In the genomic region with DNA sequence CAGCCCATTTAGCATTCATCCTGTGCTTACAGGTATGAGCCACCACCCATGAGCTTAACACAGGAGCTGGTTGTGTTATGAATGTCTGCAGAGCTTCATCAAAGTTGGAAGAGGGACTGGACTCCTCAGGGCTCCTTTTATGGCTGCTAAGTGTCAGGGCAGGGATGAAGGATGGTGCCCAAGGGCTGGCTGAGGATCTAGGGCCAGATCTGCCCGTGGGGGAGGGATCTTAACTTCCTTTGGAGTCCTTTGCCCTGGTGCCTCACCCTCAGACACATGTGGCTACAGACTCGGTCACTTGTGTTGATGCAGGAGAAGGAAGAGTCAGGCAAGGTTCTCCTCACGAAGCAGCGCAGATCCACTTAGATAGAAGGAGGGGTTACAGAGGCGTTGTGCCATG, we compare ENCODE assay signal across 9 mouse cellular contexts. TPM values are rescaled to one million over a fixed set of nuclear protein-coding genes. Genes with fewer than 3 reads are reported as not detected.
DNase-seq lines count a peak whose midpoint lies in the region; ATAC-seq and TF ChIP-seq lines count a peak whose summit lies in the region.
"Had no signal": no experiment of that assay in that cellular context is flagged by ENCODE, and none has a peak within 500 bp of the region (broad histone marks: within the 10 kb centered on the region; RNA-seq: fewer than 3 reads in every experiment).

No protein-coding gene starts in this region.

- no peak for ATAC-seq in forebrain, embryonic 12.5 days (ENCODE audit: low FRiP score)
- ATAC-seq in forebrain, postnatal 0 days = no peak
- no peak for ATAC-seq in lung, embryonic 15.5 days (ENCODE audit: borderline replicate concordance, extremely low read depth, low FRiP score, low TSS enrichment)
- no peak for ATAC-seq in intestine, embryonic 15.5 days
- ATAC-seq in stomach, embryonic 14.5 days (ENCODE audit: insufficient number of reproducible peaks, insufficient read depth, low FRiP score, low read depth) = no peak

- WGBS in forebrain, embryonic 12.5 days = 44% methylated on average over 5 of the region's 5 CpGs
- 57% methylated on average over 5 of the region's 5 CpGs for WGBS in forebrain, postnatal 0 days
- 54% methylated on average over 5 of the region's 5 CpGs for WGBS in lung, embryonic 15.5 days
- 47% methylated on average over 5 of the region's 5 CpGs for WGBS in intestine, embryonic 15.5 days
- 34% methylated on average over 5 of the region's 5 CpGs for WGBS in stomach, embryonic 14.5 days

- no peaks in the 10 kb centered on the region; the same call in 1 of the 2 replicates for H3K27me3 ChIP-seq in forebrain, embryonic 12.5 days
- H3K27me3 ChIP-seq in forebrain, postnatal 0 days (ENCODE audit: insufficient read depth, low read length) = no peaks in the 10 kb centered on the region
- H3K27me3 ChIP-seq in lung, embryonic 15.5 days = no peaks in the 10 kb centered on the region
- H3K27me3 ChIP-seq in intestine, embryonic 15.5 days (replicated peaks) = no peaks in the 10 kb centered on the region
- no peaks in the 10 kb centered on the region for H3K27me3 ChIP-seq in stomach, embryonic 14.5 days (ENCODE audit: control insufficient read depth, insufficient read depth, low read length)

- peak overlapping the region; percentile 80 for H3K4me2 ChIP-seq in forebrain, embryonic 12.5 days
- no peak overlapping the region for H3K4me2 ChIP-seq in forebrain, postnatal 0 days (ENCODE audit: low read depth)
- H3K4me2 ChIP-seq in lung, embryonic 15.5 days = no peak overlapping the region
- no peak overlapping the region; the same call in 1 of the 2 replicates for H3K4me2 ChIP-seq in intestine, embryonic 15.5 days (replicated peaks)
- no peak overlapping the region for H3K4me2 ChIP-seq in stomach, embryonic 14.5 days (replicated peaks; ENCODE audit: low read depth, low read length)

- peak overlapping the region; percentile 92 for H3K27ac ChIP-seq in forebrain, embryonic 12.5 days
- no peak overlapping the region; the same call in 1 of the 2 replicates for H3K27ac ChIP-seq in forebrain, postnatal 0 days (ENCODE audit: low read depth, low read length)
- peak overlapping the region; percentile 91 for H3K27ac ChIP-seq in lung, embryonic 15.5 days
- H3K27ac ChIP-seq in intestine, embryonic 15.5 days = peak overlapping the region; percentile 90
- peak overlapping the region; percentile 91 for H3K27ac ChIP-seq in stomach, embryonic 14.5 days (ENCODE audit: low read length)
- H3K27ac ChIP-seq: liver, embryonic 14.5 days had no signal

- 0 out of 2 replicates have a peak overlapping the region, but pooled peaks have one; percentile 2 for H3K9ac ChIP-seq in forebrain, embryonic 12.5 days
- no peak overlapping the region for H3K9ac ChIP-seq in forebrain, postnatal 0 days
- H3K9ac ChIP-seq in lung, embryonic 15.5 days = no peak overlapping the region
- no peak overlapping the region for H3K9ac ChIP-seq in intestine, embryonic 15.5 days
- H3K9ac ChIP-seq in stomach, embryonic 14.5 days (replicated peaks; ENCODE audit: low read depth, low read length) = no peak overlapping the region

- no peak for TF ChIP-seq CTCF in forebrain, postnatal 0 days (IDR thresholded peaks at IDR 0.05; ENCODE audit: low read depth)

- H3K4me3 ChIP-seq in forebrain, embryonic 12.5 days (replicated peaks) = no peak overlapping the region
- no peak overlapping the region for H3K4me3 ChIP-seq in forebrain, postnatal 0 days (ENCODE audit: low read depth, low read length)
- H3K4me3 ChIP-seq in lung, embryonic 15.5 days = no peak overlapping the region
- H3K4me3 ChIP-seq in intestine, embryonic 15.5 days (replicated peaks) = no peak overlapping the region
- no peak overlapping the region for H3K4me3 ChIP-seq in stomach, embryonic 14.5 days (ENCODE audit: low read depth, low read length)

- H3K9me3 ChIP-seq in forebrain, embryonic 12.5 days = no peaks in the 10 kb centered on the region
- H3K9me3 ChIP-seq in forebrain, postnatal 0 days (ENCODE audit: low read length) = no peaks in the 10 kb centered on the region
- no peaks in the 10 kb centered on the region for H3K9me3 ChIP-seq in lung, embryonic 15.5 days
- H3K9me3 ChIP-seq in intestine, embryonic 15.5 days = no peaks in the 10 kb centered on the region
- no peaks in the 10 kb centered on the region for H3K9me3 ChIP-seq in stomach, embryonic 14.5 days (ENCODE audit: control insufficient read depth, low read depth, low read length)

- DNase-seq in forebrain, postnatal 0 days = no peak
- no peak for DNase-seq in lung, postnatal 25 days (ENCODE audit: low spot score)
- no peak for DNase-seq in urinary bladder, postnatal 4 days (ENCODE audit: low spot score in 2 of 2)
- DNase-seq in left cerebral cortex, adult 8-10 months (ENCODE audit: low spot score in 2 of 2) = no peak

- H3K4me1 ChIP-seq in forebrain, embryonic 12.5 days = peaks cover 65% of the 10 kb centered on the region
- 0 out of 2 replicates have a peak, but pooled peaks cover 3% of the 10 kb centered on the region for H3K4me1 ChIP-seq in forebrain, postnatal 0 days (ENCODE audit: insufficient read depth)
- peaks cover 73% of the 10 kb centered on the region for H3K4me1 ChIP-seq in lung, embryonic 15.5 days
- peaks cover 58% of the 10 kb centered on the region for H3K4me1 ChIP-seq in intestine, embryonic 15.5 days (replicated peaks)
- peaks cover 67% of the 10 kb centered on the region for H3K4me1 ChIP-seq in stomach, embryonic 14.5 days (ENCODE audit: control insufficient read depth, insufficient read depth, low read length)

- no peaks in the 10 kb centered on the region for H3K36me3 ChIP-seq in forebrain, embryonic 12.5 days (replicated peaks)
- H3K36me3 ChIP-seq in forebrain, postnatal 0 days (ENCODE audit: insufficient read depth) = no peaks in the 10 kb centered on the region
- H3K36me3 ChIP-seq in lung, embryonic 15.5 days = no peaks in the 10 kb centered on the region
- no peaks in the 10 kb centered on the region for H3K36me3 ChIP-seq in intestine, embryonic 15.5 days
- no peaks in the 10 kb centered on the region for H3K36me3 ChIP-seq in stomach, embryonic 14.5 days (ENCODE audit: control insufficient read depth, insufficient read depth, low read length)

RNA-seq across cellular contexts. Expression of gene Mrps23, which starts 43.9 kb away (rescaled TPM):
- polyA plus RNA-seq in forebrain, embryonic 12.5 days (2016; fragmentation: Nextera tagmentation; extraction: Ambion mirVana) = 62.0 and 67.5 TPM in 2 replicates
- total RNA-seq in forebrain, postnatal 0 days (2014; rRNA removed) = 39.0 and 57.5 TPM in 2 replicates
- polyA plus RNA-seq in forebrain, postnatal 0 days (2015; fragmentation: Nextera tagmentation; extraction: Ambion mirVana) = 70.7 and 71.5 TPM in 2 replicates
- 57.4 and 59.4 TPM in 2 replicates for polyA plus RNA-seq in lung, embryonic 15.5 days (2015; fragmentation: Nextera tagmentation; extraction: Ambion mirVana)
- polyA plus RNA-seq in intestine, embryonic 15.5 days (2015; fragmentation: Nextera tagmentation; extraction: Ambion mirVana) = 59.6 and 62.3 TPM in 2 replicates
- polyA plus RNA-seq in stomach, embryonic 14.5 days (2014; fragmentation: Nextera tagmentation; extraction: Ambion mirVana) = 58.6 and 59.2 TPM in 2 replicates
- total RNA-seq in left cerebral cortex, adult 8-10 months (2022) = 10 to 100 TPM; 58.9 to 74.7 (median 64.6) TPM
